Mouse (Mus musculus) kidney, embryonic 14.5 days (tissue): ENCODE results near the gene Rp9. TPM values are rescaled to one million over a fixed set of nuclear protein-coding genes. Genes with fewer than 3 reads are reported as not detected.
"Not testable (repeated sequence)": the region's sequence is repeated elsewhere in the genome, so short reads cannot be mapped to it uniquely, and the experiment has no call there.

ENCODE experiments used
- ATAC-seq: fragments of 200-750 bp; cut with Nextera tagmentation; 2 replicates; pipeline ENCODE4 v1.8.0; 2017; ENCODE audit warnings: moderate number of reproducible peaks, mild to moderate bottlenecking, moderate TSS enrichment, moderate library complexity; ENCODE audit not compliant: low FRiP score, low TSS enrichment
- H3K27ac ChIP-seq: fragments of 300-500 bp; sonication (generic); 2 replicates; pipeline ENCODE4 v1.5.1; 2014; ENCODE audit warnings: low read depth, mild to moderate bottlenecking, low read length, moderate library complexity, mixed read lengths
- H3K27me3 ChIP-seq: fragments of 300-500 bp; sonication (generic); 2 replicates; pipeline ENCODE4 v1.6.1; 2014; ENCODE audit warnings: mild to moderate bottlenecking, low read length; ENCODE audit not compliant: control insufficient read depth, insufficient read depth
- H3K36me3 ChIP-seq: fragments of 300-500 bp; sonication (generic); 2 replicates; pipeline ENCODE4 v1.6.1; 2014; ENCODE audit warnings: low read length, mixed read lengths; ENCODE audit not compliant: control insufficient read depth, insufficient read depth
- H3K4me1 ChIP-seq: fragments of 300-500 bp; sonication (generic); 2 replicates; pipeline ENCODE4 v1.6.1; 2014; ENCODE audit warnings: low read length, mixed read lengths; ENCODE audit not compliant: control insufficient read depth, insufficient read depth
- H3K4me2 ChIP-seq: fragments of 300-500 bp; sonication (generic); replicated peaks from 2 replicates; pipeline ENCODE4 v1.6.1; 2014; ENCODE audit warnings: low read depth, mild to moderate bottlenecking, low read length
- H3K4me3 ChIP-seq: fragments of 300-500 bp; sonication (generic); 2 replicates; pipeline ENCODE4 v1.5.1; 2014; ENCODE audit warnings: mild to moderate bottlenecking, low read length
- H3K9ac ChIP-seq: fragments of 300-500 bp; sonication (generic); 2 replicates; pipeline ENCODE4 v1.6.1; 2014; ENCODE audit warnings: low read depth, mild to moderate bottlenecking, low read length, moderate library complexity
- H3K9me3 ChIP-seq: fragments of 300-500 bp; sonication (generic); 2 replicates; pipeline ENCODE4 v1.6.1; 2016; ENCODE audit warnings: low read length; ENCODE audit not compliant: control insufficient read depth
- WGBS: fragments of 180-500 bp; shearing (Covaris S2); extraction: QIAGEN DNeasy Blood & Tissue Kit; methylation state at CpG from one replicate; pipeline ENCODE4 v1.1.7; 2014; 5-methylcytosine and 5-hydroxymethylcytosine counted together
- polyA plus RNA-seq: library from polyadenylated mRNA; unstranded; fragments of >200 nt; fragmentation: Nextera tagmentation; extraction: Ambion mirVana; gene quantifications from 2 replicates; pipeline ENCODE4 v1.2.1, GENCODE M21; 2014

Gene Rp9
- polyA plus RNA-seq, 1 experiment from 2014 or later = 72.1 TPM

DNA sequence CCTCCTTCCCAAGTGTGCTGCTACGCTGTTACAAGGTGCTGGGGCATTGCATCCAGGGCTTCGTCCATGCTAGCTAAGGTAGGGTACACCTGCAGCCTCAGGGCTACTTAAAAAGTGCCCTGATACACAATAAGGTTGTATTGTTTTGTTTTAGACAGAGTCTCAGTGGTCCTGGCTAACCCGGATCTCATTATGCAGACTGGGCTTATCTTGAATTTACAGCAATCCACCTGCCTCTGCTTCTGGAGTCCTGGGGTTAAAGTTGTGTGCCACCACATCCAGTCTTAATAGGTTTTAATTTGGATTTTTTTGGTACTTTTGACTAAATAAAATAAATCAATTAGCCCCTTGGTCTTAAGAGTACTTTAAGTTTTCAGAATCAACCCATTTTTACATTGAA, 49.7 kb downstream of the Rp9 start:
- 69% methylated on average over 3 of the region's 3 CpGs for WGBS
- Histone ChIP-seq H3K9me3 (no peaks in the 10 kb centered on the region), H3K4me2 (no peak overlapping the region), H3K4me3 (no peak overlapping the region), H3K4me1 (no peaks in the 10 kb centered on the region), H3K27ac (no peak overlapping the region), H3K9ac (no peak overlapping the region), H3K27me3 (no peaks in the 10 kb centered on the region), H3K36me3 (no peaks in the 10 kb centered on the region)
- ATAC-seq = 0 out of 2 replicates have a peak, but pooled peaks have one; percentile 32

DNA sequence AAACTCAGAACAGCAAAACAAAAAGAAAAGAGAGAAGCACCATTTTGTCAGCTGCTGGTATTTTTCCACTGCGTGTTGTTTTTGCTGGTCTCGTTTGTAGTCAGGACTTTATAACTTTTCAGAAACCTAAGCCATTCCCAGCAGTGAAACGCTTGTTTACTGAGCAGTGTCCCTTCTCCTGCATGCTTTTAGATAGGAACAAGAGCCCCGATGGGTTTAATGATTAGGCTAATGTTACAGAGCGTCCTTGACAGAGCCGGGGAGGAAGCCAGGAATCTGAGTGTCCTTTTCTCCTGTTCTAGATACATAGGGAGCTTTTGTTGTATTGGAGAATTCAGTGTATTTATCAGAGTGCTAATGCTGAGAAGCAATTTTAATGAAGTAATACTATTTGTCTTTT, 52.0 kb downstream of the Rp9 start:
- 35% methylated on average over 6 of the region's 6 CpGs for WGBS
- ATAC-seq = no peak

DNA sequence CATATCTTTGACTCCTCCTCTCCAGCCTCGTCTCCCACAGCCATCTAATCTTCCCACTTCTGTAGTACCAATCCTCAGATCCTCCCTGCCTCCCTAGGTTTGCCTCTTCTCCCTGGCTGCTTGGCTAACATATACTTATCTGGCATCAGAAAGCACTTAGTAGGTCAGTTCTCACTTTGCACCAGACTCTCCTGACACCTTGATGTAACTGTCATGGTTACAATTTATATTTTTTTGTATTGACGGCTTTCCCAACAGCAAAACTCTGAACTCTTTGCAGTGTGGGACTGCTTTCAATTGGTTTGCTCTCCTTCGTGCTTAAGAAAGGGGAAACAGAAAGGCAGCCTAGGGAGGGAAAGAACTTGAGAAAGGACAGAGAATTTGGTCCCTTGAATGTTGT, 53.4 kb downstream of the Rp9 start:
- no peak for ATAC-seq
- WGBS = 74% methylated on average over 3 of the region's 3 CpGs
- no peaks in the 10 kb centered on the region for H3K4me1 ChIP-seq

More for the DNA sequence above, 52.0 kb downstream of the Rp9 start:
- Histone ChIP-seq H3K4me2 (no peak overlapping the region), H3K9me3 (no peaks in the 10 kb centered on the region), H3K4me3 (no peak overlapping the region), H3K36me3 (no peaks in the 10 kb centered on the region), H3K27me3 (no peaks in the 10 kb centered on the region), H3K27ac (no peak overlapping the region), H3K9ac (no peak overlapping the region), H3K4me1 (no peaks in the 10 kb centered on the region)

DNA sequence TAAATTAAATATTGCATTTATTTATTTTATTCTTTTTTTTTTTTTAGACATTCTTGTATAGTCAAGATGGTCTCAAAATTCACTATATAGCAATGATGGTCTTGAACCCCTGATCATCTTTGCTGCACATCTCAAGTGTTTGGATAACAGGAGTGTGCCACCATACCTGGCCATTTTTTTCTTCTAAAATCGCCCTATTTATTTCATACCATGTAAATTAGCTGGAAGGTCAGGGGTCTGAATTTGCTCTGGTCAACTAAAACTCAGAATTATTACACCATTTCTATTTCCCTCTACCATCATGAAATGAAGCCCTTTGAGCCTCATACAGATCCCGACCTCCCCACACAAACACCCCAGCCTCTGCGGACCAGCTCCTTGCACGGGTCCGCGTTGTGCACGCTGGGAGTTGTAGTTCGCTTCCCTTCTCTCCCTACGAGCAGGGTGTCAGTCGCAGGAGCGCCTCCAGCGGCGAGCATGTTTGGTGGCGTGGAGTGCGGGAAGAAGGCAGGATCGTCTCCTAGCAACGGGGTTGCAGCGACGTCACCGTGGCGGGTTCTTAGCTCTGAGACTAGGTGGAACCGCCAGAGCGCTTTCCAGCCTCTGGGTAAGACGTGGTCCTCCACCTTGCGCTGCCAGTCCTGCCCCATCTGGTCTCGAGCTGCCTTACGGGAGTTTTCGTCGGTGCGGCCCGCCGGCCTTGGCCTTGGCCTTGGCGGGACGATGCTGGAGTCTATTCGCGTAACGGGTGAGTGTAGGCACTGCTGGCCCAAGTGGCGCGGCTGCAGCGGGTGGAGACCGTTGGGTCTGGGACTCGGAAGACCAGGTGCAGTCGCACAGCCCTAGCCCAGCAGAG, 58.3 kb downstream of the Rp9 start, which contains the start of gene 9530077C05Rik:
Gene 9530077C05Rik, plus strand, starts transcription at position 512 of the 856 bp plus-strand sequence.
- Histone ChIP-seq H3K36me3 (no peaks in the 10 kb centered on the region), H3K4me1 (no peaks in the 10 kb centered on the region), H3K4me2 (peak within 1 kb of the TSS; percentile 70), H3K4me3 (peak within 1 kb of the TSS; percentile 52), H3K9ac (peak within 1 kb of the TSS; percentile 50), H3K9me3 (no peaks in the 10 kb centered on the region), H3K27ac (no peak within 1 kb of the TSS), H3K27me3 (no peaks in the 10 kb centered on the region)
- ATAC-seq = peak; percentile 98
- 1% methylated on average over 43 of the region's 43 CpGs for whole genome bisulfite sequencing

More for the DNA sequence above, 53.4 kb downstream of the Rp9 start:
- Histone ChIP-seq H3K36me3 (no peaks in the 10 kb centered on the region), H3K9ac (no peak overlapping the region), H3K27ac (no peak overlapping the region), H3K4me3 (no peak overlapping the region), H3K9me3 (no peaks in the 10 kb centered on the region), H3K27me3 (no peaks in the 10 kb centered on the region), H3K4me2 (no peak overlapping the region)

DNA sequence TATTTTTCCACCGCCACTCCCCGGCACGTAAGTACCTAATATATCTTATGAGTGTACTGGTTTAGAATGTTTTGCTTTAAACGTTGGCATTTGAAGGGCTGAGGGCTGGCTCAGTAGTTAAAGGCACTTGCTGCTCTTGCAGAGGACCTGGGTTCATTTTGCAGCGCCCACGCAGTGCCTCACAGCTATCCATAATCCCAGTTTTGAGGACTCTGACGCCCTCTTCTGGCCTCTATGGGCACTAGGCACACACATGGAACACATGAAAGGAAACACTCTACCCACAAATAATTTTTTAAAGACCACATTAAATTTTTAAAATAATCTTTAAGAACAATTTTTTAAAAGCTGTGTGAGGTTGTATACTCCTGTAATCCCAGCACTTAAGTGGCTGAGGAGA, 60.0 kb downstream of the Rp9 start:
- Histone ChIP-seq H3K4me2 (no peak overlapping the region), H3K36me3 (no peaks in the 10 kb centered on the region), H3K9ac (no peak overlapping the region), H3K4me1 (no peaks in the 10 kb centered on the region), H3K4me3 (no peak overlapping the region), H3K9me3 (no peaks in the 10 kb centered on the region), H3K27me3 (no peaks in the 10 kb centered on the region), H3K27ac (no peak overlapping the region)
- no peak for ATAC-seq
- WGBS = 67% methylated on average over 7 of the region's 7 CpGs

DNA sequence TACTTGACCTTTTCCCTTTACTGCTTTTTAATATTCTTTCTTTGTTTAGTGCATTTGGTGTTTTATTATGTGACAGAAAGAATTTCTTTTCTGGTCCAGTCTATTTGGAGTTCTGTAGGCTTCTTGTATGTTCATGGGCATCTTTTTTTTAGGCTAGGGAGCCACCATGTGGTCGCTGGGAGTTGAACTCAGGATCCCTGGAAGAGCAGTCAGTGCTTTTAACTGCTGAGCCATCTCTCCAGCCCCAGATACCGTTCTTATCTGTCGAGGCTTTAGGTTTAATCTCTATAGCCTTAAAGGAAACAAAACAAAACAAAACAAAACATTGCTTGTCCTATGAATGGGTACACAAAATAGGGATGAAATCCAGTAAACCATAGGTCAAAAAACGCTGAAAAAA, 61.2 kb downstream of the Rp9 start:
- H3K36me3 ChIP-seq, H3K9me3 ChIP-seq, H3K27ac ChIP-seq, ATAC-seq, H3K4me3 ChIP-seq, H3K4me2 ChIP-seq, H3K27me3 ChIP-seq, H3K4me1 ChIP-seq, H3K9ac ChIP-seq: not testable (repeated sequence)
- 25% methylated on average over 4 of the region's 4 CpGs for WGBS

DNA sequence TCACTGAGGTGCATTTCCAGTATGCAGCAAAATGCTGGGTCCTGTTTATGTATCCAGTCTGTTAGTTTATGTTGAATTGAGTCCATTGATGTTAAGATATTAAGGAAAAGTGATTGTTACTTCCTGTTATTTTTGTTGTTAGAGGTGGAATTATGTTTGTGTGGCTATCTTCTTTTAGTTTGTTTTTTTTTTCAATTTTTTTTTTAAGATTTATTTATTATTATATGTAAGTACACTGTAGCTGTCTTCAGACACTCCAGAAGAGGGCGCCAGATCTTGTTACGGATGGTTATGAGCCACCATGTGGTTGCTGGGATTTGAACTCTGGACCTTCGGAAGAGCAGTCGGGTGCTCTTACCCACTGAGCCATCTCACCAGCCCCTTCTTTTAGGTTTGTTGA, 61.9 kb downstream of the Rp9 start:
- H3K36me3 ChIP-seq, H3K4me3 ChIP-seq, H3K9ac ChIP-seq, H3K4me2 ChIP-seq, H3K4me1 ChIP-seq, H3K9me3 ChIP-seq, H3K27me3 ChIP-seq, H3K27ac ChIP-seq, ATAC-seq: not testable (repeated sequence)
- WGBS = 93% methylated on average over 2 of the region's 4 CpGs

DNA sequence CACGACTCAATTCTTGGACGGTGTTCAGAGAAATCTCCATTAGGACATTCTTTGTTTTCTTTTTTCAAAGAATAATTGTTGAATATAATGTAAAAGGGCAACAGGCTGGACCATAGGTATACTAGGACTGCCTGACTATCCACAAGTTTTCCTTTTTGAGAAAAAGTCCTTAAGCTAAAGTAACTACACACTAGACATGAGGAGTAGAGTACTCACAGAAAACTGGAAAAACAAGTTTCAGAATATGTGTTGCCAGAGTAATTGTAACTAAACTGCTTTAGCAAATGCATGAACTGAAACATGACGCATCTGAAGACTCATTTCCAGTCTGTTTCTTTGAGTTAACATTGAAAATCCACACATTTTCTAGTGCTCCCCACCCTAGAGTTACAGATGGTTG, 64.1 kb downstream of the Rp9 start:
- Histone ChIP-seq H3K4me1 (no peaks in the 10 kb centered on the region), H3K27me3 (no peaks in the 10 kb centered on the region), H3K9me3 (no peaks in the 10 kb centered on the region), H3K9ac (no peak overlapping the region), H3K27ac (no peak overlapping the region), H3K36me3 (no peaks in the 10 kb centered on the region), H3K4me2 (no peak overlapping the region), H3K4me3 (no peak overlapping the region)
- 76% methylated on average over 3 of the region's 3 CpGs for WGBS
- no peak for ATAC-seq

DNA sequence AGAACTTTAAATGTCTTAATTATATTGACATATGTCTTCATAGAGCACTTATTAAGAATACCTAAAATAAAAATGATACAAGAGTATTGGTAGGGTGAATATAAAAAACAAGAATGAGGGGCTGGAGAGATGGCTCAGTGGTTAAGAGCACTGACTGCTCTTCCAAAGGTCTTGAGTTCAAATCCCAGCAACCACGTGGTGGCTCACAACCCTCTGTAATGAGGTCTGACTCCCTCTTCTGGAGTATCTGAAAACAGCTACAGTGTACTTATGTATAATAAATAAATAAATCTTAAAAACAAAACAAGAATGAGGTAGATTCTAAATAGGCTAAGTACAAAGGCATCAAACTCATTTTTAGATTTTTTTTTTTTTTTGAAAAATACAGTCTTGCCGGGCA, 66.0 kb downstream of the Rp9 start:
- not testable (repeated sequence) for H3K4me2 ChIP-seq, H3K9me3 ChIP-seq, H3K4me3 ChIP-seq, H3K4me1 ChIP-seq, H3K9ac ChIP-seq, H3K27me3 ChIP-seq, H3K27ac ChIP-seq, H3K36me3 ChIP-seq, ATAC-seq
- 69% methylated on average over 2 of the region's 2 CpGs for WGBS
